Mouse (Mus musculus) forebrain, embryonic 13.5 days (tissue): ENCODE measurements around the gene Ankrd49. TPM values are rescaled to one million over a fixed set of nuclear protein-coding genes. Genes with fewer than 3 reads are reported as not detected.

Source experiments
- ATAC-seq: fragments of 200-750 bp; cut with Nextera tagmentation; 2 replicates; pipeline ENCODE4 v1.8.0; 2017
- H3K27ac ChIP-seq: fragments of 300-500 bp; sonication (generic); 2 replicates; pipeline ENCODE4 v1.5.1; 2015; ENCODE audit warnings: inconsistent platforms, mild to moderate bottlenecking, moderate library complexity
- H3K27me3 ChIP-seq: fragments of 300-500 bp; sonication (generic); 2 replicates; pipeline ENCODE4 v1.6.1; 2015; ENCODE audit warnings: mild to moderate bottlenecking, inconsistent platforms
- H3K36me3 ChIP-seq: fragments of 300-500 bp; sonication (generic); 2 replicates; pipeline ENCODE4 v1.6.1; 2015; ENCODE audit warnings: mild to moderate bottlenecking, inconsistent platforms; ENCODE audit not compliant: poor library complexity, severe bottlenecking
- H3K4me1 ChIP-seq: fragments of 300-500 bp; sonication (generic); 2 replicates; pipeline ENCODE4 v1.6.1; 2015; ENCODE audit warnings: inconsistent platforms
- H3K4me2 ChIP-seq: fragments of 300-500 bp; sonication (generic); 2 replicates; pipeline ENCODE4 v1.6.1; 2015; ENCODE audit warnings: inconsistent platforms, mild to moderate bottlenecking, moderate library complexity
- H3K4me3 ChIP-seq: fragments of 300-500 bp; sonication (generic); 2 replicates; pipeline ENCODE4 v1.5.1; 2015; ENCODE audit warnings: mild to moderate bottlenecking, inconsistent platforms
- H3K9ac ChIP-seq: fragments of 300-500 bp; sonication (generic); 2 replicates; pipeline ENCODE4 v1.6.1; 2015; ENCODE audit warnings: mild to moderate bottlenecking, inconsistent platforms
- H3K9me3 ChIP-seq: fragments of 300-500 bp; sonication (generic); replicated peaks from 2 replicates; pipeline ENCODE4 v1.6.1; 2016; ENCODE audit warnings: inconsistent platforms
- WGBS: fragments of 180-500 bp; shearing (Covaris S2); methylation state at CpG from one replicate; pipeline ENCODE4 v1.1.7; 2015; 5-methylcytosine and 5-hydroxymethylcytosine counted together
- polyA plus RNA-seq: library from polyadenylated mRNA; unstranded; fragments of >200 nt; fragmentation: Nextera tagmentation; extraction: Ambion mirVana; gene quantifications from 2 replicates; pipeline ENCODE4 v1.2.1, GENCODE M21; 2015

Ankrd49 gene
- polyA plus RNA-seq, 1 experiment from 2014 or later = 51.4 TPM

GRCm38 (mm10) chr9:14739498-14740150 is 45.0 kb downstream of the Ankrd49 start:
- H3K9me3 ChIP-seq = no peaks in the 10 kb centered on the region
- no peaks in the 10 kb centered on the region for H3K27me3 ChIP-seq
- H3K27ac ChIP-seq = no peak overlapping the region
- ATAC-seq = no peak
- no peak overlapping the region for H3K9ac ChIP-seq
- no peak overlapping the region for H3K4me3 ChIP-seq
- no peak overlapping the region for H3K4me2 ChIP-seq
- no peaks in the 10 kb centered on the region for H3K4me1 ChIP-seq
- H3K36me3 ChIP-seq = no peaks in the 10 kb centered on the region
- 87% methylated on average over 4 of the region's 4 CpGs for WGBS

- ATAC-seq = 0 out of 2 replicates have a peak, but pooled peaks have one; percentile 36
- Histone ChIP-seq H3K4me2 (no peak overlapping the region), H3K27ac (no peak overlapping the region), H3K9ac (no peak overlapping the region), H3K27me3 (no peaks in the 10 kb centered on the region), H3K4me1 (no peaks in the 10 kb centered on the region), H3K9me3 (no peaks in the 10 kb centered on the region), H3K36me3 (no peaks in the 10 kb centered on the region), H3K4me3 (no peak overlapping the region)
- WGBS = 56% methylated on average over 9 of the region's 9 CpGs
Observed at GRCm38 (mm10) chr9:14730941-14731541, 53.6 kb downstream of the Ankrd49 start.

Other genes with a start within 250 kb of the Ankrd49 start
- 10.6 and 11.9 TPM in 2 replicates for gene Amotl1, start 139.8 kb downstream of the Ankrd49 start, polyA plus RNA-seq
- gene Piwil4, start 44.1 kb downstream of the Ankrd49 start, polyA plus RNA-seq = not detected in 2 replicates
- gene Fut4, start 32.5 kb downstream of the Ankrd49 start, polyA plus RNA-seq = 0.62 and 0.82 TPM in 2 replicates
- 1.9 and 2.7 TPM in 2 replicates for gene 1700012B09Rik, start 13.8 kb downstream of the Ankrd49 start, polyA plus RNA-seq
- gene Mre11a, start 202 bp downstream of the Ankrd49 start, polyA plus RNA-seq = 22.4 and 26.0 TPM in 2 replicates
- gene Gpr83, start 75.4 kb upstream of the Ankrd49 start, polyA plus RNA-seq = 0.45 and 0.49 TPM in 2 replicates
- gene Izumo1r, start 119.1 kb upstream of the Ankrd49 start, polyA plus RNA-seq = not detected in 2 replicates